Mouse (Mus musculus) thymus, postnatal 4 days (tissue): ENCODE measurements at regions not wholly inside any gene's neighbourhood (a gene's known extent, or its start where the extent isn't known, plus 50 kb on each side); places are given as distances from the start of the nearest gene placed in this dataset.

ENCODE experiments used
- DNase-seq: peaks from one replicate; pipeline ENCODE4 v3.0.0; 2021

GRCm38 (mm10) chr8:8174286-8174685, 486.8 kb downstream of the Efnb2 start:
- DNase-seq = no peak

DNA sequence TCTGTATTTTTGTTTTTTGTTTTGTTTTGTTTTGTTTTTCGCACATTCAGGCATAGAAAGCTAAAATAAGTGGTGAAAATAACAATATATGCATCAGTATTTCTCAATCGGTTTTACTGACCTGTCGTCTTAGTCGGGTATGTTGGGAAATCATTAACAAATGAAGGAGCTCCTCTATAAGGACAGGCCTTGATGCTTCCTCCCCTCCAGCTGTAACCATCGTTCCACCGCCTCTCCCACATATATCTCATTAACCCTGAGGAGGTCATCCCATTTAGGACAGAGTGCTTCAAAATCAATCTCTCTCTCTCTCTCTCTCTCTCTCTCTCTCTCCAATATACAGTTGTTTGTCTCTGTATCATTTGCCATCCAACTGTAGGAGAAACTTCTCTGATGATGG, 492.4 kb downstream of the Efnb2 start:
- no peak for DNase-seq

GRCm38 (mm10) chr8:8168250-8168649, 492.8 kb downstream of the Efnb2 start:
- DNase-seq = no peak

GRCm38 (mm10) chr8:8147527-8147926, 513.5 kb downstream of the Efnb2 start:
- peak; percentile 21 for DNase-seq

DNA sequence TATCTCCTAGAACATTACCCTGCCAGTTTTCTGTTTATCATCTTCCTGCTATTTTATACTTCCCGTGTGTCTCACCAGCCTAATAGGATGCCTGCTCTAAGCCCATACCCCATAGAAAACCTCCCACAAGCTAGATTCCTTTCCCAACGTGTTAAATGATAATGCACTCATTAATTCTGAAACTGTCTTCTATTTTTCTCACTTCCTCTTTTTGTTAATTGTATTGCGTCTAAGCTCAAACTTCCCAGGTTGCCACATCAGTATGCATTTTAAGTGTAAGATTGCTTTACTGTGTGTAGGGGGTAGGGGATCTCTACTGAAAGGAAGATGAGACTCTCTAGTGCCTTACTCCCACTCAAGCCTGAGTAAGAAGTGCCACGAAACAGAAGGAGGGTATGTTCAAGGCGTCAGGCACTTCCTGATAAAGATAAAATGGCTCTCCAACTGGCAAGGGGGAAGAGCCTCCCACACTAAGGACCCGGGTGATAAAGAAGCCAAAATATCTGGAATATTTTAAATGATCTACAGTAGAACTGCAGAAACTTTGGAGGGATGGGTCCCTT, 518.0 kb downstream of the Efnb2 start:
- DNase-seq = no peak

DNA sequence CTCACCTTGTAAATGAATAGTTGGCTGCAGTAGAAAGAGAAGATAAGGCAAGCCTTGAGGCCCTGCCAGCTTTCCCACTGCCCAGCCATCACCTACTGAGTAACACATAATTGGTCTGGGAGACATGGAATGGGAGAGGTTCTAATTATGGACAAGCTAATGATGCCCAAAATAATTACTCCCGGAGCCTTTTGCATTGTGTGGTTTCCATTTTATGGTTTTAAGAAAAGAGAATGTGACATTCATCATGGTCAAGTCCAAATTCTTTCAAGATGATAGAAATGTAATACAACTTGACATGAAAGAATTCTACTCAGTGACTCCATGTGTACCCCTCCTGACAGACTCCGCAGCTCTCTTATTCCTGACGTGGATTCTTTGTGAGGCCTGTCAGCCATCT, 518.6 kb downstream of the Efnb2 start:
- DNase-seq = no peak

DNA sequence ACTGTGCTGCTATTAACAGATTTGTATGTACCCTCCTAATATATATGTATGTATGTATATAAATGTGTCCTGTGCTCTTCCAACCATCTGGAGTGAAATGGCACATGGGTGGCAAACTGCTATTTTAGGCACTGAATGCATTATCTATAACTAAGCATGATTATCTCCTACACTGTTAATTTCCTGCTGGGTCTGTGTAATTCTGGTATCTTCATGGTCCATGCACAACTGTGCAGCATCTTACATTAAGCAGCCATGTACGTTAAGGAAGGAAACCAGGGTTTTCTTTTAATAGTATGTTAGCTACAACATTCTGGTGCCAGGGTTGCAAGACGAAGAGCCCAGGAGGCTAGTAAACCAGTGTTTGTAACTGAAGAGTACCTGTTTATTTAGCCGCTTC, 521.3 kb downstream of the Efnb2 start:
- DNase-seq = no peak

- DNase-seq = no peak
Observed at GRCm38 (mm10) chr8:8133001-8133785, 527.8 kb downstream of the Efnb2 start.

GRCm38 (mm10) chr8:8131961-8132376, 529.1 kb downstream of the Efnb2 start:
- no peak for DNase-seq

DNA sequence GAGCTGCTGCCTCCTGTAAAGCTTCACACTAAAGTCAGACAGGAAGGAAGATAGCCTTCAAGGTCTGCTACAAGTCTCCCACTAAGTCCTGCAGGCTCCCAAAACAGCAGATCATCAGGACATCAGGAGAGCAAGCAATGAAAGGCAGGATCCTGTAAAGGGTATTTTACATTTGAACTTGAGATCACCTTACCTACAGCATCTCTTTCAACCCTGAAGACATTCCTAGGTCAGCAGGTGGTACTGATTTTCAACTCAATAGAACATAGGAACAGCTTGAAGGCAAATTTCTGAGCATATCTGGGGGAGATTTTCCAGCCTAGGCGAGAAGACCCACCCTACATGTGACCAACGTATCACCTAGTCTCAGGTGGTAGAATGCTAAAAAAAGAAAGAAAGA, 530.2 kb downstream of the Efnb2 start:
- no peak for DNase-seq

- no peak for DNase-seq
Observed at GRCm38 (mm10) chr8:8115595-8116429, 545.2 kb downstream of the Efnb2 start.

DNA sequence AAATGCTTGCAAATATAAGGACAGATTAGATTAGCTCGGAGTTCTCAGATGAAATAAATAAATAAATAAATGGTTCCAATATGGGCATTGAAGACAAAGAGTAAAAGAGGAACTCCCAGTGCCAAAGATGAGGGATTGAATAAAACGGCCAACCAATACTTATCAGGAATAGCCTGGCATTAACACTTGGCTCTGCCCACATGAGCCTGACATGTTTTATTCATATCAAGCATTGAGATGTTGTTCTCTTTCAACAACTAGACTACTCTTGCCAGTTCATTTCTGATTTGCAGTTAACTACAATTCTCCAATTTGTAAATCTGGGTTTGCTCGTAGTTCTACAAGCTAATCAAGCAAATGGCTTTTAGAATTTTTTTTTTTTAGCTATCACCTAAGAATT, 546.4 kb downstream of the Efnb2 start:
- DNase-seq = no peak

DNA sequence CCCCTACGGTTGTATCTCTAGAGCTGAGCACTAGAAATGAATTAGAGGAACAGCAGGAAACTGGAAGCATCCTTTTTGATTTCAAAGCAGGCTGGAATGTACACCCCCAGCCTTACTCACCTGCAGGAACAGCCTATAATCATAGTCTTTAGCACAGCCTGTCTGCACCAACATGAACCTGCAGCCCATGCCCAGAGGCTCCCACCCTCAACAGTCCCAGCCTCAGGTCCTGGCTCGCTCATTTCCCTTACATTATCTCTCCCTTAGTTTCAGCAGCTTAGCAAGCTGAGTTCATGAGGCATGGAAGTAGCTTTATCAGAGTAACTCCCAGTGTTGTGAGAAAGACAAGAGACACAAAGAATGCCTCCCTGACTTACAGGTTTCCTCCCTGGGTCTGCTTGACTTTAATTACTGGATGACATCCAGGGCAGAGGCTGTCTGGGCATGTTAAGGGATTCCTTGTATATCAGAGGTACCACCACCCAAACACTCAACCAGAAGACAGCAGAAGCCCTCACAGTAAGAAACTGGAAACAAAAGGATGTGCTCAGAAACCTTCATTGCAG, 551.2 kb downstream of the Efnb2 start:
- no peak for DNase-seq

DNA sequence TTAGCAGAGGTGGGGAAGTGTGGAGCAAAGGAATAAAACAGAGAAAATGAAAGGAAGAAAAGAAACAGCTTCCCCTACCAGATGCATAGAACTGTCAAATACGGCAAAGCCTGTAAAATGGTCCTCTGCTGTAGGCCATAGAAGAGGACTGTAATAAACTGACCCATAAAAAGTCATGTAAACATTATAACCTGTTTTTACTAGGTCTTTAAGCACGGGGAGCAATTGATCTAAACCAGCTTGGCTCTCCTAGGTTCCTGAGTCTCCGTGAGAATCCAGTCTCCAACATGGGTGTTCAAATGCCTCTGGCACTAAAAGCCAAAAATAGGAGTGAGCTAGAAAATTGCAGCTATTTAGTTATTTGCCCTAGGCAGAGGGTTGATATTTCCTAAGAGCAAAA, 557.5 kb downstream of the Efnb2 start:
- DNase-seq = no peak

DNA sequence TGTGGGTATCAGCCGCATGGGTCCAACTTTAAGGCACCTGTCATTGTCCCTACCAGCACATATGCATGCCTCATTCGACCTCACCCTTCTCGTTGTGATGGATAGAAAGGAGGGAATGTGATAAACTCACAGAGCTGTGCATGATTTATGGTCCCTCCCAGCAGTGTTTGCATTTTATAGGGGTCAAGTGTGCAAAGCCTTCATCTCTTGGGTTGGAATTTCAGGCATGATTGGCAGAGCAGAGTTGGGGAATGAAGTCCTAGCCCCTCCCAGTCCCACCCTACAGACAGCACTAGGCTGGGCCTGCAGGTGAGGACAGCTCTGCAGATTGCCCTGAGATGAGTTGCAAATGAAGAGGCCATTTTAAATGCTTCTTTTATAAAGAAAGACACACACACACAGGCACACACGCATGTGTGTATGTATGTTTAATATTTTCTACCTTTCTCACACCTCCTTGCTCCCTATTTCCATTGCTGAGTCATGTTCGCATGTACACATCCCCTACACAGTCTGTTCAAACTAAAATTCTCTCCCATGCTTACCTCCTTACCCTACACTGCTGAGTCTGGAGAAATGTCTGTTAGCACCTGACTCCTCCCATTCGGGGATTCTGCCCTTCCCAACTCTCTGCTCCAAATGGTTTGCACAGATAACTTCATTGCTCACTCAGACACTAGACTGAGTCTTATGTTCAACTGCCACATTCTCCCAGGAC, 558.9 kb downstream of the Efnb2 start:
- DNase-seq = no peak

DNA sequence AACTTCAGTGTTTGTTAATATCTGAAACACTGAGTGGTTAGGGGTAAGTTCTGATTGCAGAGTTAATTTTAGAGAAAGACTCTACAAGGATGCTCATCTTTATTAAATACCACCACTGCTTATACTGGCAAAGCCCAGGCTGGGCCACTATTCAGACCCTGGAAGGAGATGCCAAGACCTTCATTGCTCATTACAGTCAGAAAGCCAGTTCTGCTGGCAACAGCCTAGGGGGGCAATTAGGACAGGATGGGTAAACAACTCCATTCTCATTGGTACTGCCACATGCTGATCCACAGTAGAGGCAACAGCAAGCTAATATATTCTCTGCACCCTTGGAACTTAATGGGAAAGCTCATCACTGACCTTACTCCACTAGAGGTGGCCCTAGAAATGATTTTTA, 568.5 kb downstream of the Efnb2 start:
- no peak for DNase-seq

- no peak for DNase-seq
Observed at GRCm38 (mm10) chr8:8084652-8085051, 576.4 kb downstream of the Efnb2 start.

GRCm38 (mm10) chr8:8064074-8064473, 597.0 kb downstream of the Efnb2 start:
- no peak for DNase-seq

- DNase-seq = no peak
Observed at GRCm38 (mm10) chr8:8054224-8054916, 606.7 kb downstream of the Efnb2 start.

DNA sequence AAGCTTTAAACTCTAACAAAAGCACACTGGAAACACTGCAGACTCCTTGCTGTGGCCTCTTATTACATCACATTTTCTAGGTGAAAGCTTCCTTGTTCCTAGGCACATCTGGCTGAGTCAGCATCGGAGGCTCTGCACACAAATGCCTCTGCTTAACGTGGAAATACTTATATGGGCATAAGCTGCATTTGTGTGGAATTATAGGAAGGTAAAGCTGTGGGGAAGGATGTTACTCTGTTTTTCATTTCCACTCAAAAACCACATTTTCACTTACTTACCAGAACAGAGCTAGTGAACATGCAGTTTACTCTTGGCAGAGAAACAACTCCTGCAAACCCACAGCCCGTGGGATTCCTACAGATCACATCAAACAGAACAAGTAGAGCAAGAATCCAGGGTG, 609.9 kb downstream of the Efnb2 start:
- no peak for DNase-seq

DNA sequence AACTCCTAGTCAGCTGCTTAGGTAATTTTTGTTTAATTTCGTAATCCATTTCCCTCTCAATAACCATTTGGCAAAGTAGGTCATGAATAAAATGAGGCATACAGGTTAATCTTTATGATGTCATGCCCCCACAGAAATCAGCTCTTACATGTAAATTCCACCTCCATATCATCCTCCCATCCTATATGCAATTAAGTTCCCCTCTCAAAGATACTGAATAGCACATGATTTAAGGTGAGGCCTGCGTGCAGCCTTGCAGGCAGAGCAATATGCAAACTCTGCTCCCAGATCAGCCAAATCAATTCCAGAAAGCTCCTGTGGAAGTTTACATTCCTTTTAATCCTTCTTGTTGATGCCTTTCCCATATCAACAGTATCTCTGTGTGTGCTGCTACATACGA, 610.3 kb downstream of the Efnb2 start:
- DNase-seq = no peak

DNA sequence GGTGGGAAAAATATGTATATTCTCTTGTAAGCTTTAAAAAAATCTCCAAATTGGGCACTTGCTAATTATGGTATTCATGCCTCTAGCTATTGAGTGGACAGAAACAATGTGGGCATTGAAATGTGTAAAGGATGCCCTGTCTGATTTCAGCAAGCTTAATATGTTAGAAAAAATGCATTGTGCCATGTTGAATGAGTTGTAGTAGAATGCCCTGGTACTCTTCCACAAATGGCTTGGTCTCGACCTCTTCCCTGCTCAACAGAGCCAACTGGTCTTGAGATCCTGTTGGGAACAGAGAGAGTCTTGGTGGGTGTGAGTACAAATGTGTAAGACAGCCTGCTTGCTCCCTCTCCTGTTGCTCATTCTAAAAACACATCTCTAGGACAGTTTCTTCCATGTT, 616.1 kb downstream of the Efnb2 start:
- DNase-seq = no peak
